Mouse (Mus musculus) megakaryocyte progenitor cell, adult 5-6 weeks (primary cell): ENCODE measurements at regions not wholly inside any gene's neighbourhood (a gene's known extent, or its start where the extent isn't known, plus 50 kb on each side); places are given as distances from the start of the nearest gene placed in this dataset.

Source experiments
- ATAC-seq: replicated peaks from 2 replicates; pipeline ENCODE4 v1.8.0; 2016; ENCODE audit warnings: mild to moderate bottlenecking, moderate TSS enrichment, inconsistent platforms; ENCODE audit not compliant: poor library complexity

GRCm38 (mm10) chr8:26353476-26353875 is 234.1 kb downstream of the Gm45692 start:
- ATAC-seq = no peak

- ATAC-seq = no peak
These were observed 235.2 kb downstream of the Gm45692 start for GRCm38 (mm10) chr8:26354516-26354915.

GRCm38 (mm10) chr8:26356801-26357200 is 237.5 kb downstream of the Gm45692 start:
- no peak for ATAC-seq

GRCm38 (mm10) chr8:26358711-26359136 is 239.4 kb downstream of the Gm45692 start:
- ATAC-seq = no peak

GRCm38 (mm10) chr8:26362366-26362765 is 243.0 kb downstream of the Gm45692 start:
- ATAC-seq = no peak

GRCm38 (mm10) chr8:26363616-26364015 is 244.3 kb downstream of the Gm45692 start:
- ATAC-seq = no peak

- ATAC-seq = no peak
These were observed 245.3 kb downstream of the Gm45692 start for GRCm38 (mm10) chr8:26364637-26365036.

- peak; percentile 68 for ATAC-seq
These were observed 261.3 kb downstream of the Gm45692 start for GRCm38 (mm10) chr8:26380668-26381067.

GRCm38 (mm10) chr8:26382426-26382825 is 263.1 kb downstream of the Gm45692 start:
- peak; percentile 34; the same call in 1 of the 2 replicates for ATAC-seq

GRCm38 (mm10) chr8:26383886-26384285 is 264.6 kb downstream of the Gm45692 start:
- ATAC-seq = no peak

GRCm38 (mm10) chr8:26384305-26384993 is 265.1 kb downstream of the Gm45692 start:
- ATAC-seq = peak; percentile 42; the same call in 1 of the 2 replicates

- no peak for ATAC-seq
These were observed 265.6 kb downstream of the Gm45692 start for GRCm38 (mm10) chr8:26384994-26385345.

GRCm38 (mm10) chr8:26395061-26395460 is 275.7 kb downstream of the Gm45692 start:
- ATAC-seq = no peak

GRCm38 (mm10) chr8:26420002-26420401 is 300.7 kb downstream of the Gm45692 start:
- no peak for ATAC-seq

GRCm38 (mm10) chr8:26420536-26420935 is 301.2 kb downstream of the Gm45692 start:
- ATAC-seq = no peak

GRCm38 (mm10) chr8:26427311-26427710 is 308.0 kb downstream of the Gm45692 start:
- ATAC-seq = no peak

GRCm38 (mm10) chr8:26429751-26430327 is 310.5 kb downstream of the Gm45692 start:
- ATAC-seq = no peak

- ATAC-seq = no peak
These were observed 313.0 kb downstream of the Gm45692 start for GRCm38 (mm10) chr8:26432161-26432919.

- no peak for ATAC-seq
These were observed 316.9 kb downstream of the Gm45692 start for GRCm38 (mm10) chr8:26436236-26436635.

- no peak for ATAC-seq
These were observed 318.2 kb downstream of the Gm45692 start for GRCm38 (mm10) chr8:26437571-26437970.

GRCm38 (mm10) chr8:26438246-26438862 is 319.0 kb downstream of the Gm45692 start:
- ATAC-seq = no peak

GRCm38 (mm10) chr8:26438877-26439276 is 319.5 kb downstream of the Gm45692 start:
- no peak for ATAC-seq
